Mouse (Mus musculus) liver, adult 2 months (tissue): Measurements from ENCODE around the gene Tead1. TPM values are rescaled to one million over a fixed set of nuclear protein-coding genes. Genes with fewer than 3 reads are reported as not detected.
A peak's percentile ranks its signal among the peaks of the same experiment; 100 is the strongest.

ENCODE experiments used
- DNase-seq: peaks from one replicate; pipeline ENCODE4 v3.0.0-alpha.2; 2011; ENCODE audit warnings: low read depth, low spot score; ENCODE audit errors: extremely low read depth
- H3K27ac ChIP-seq: fragments of 200-500 bp; replicated peaks from 2 replicates; pipeline ENCODE4 v1.5.1; 2012; ENCODE audit warnings: low read depth, mild to moderate bottlenecking, control low read depth, inconsistent platforms, low read length; ENCODE audit not compliant: insufficient read depth
- H3K27me3 ChIP-seq: fragments of 200-500 bp; 2 replicates; pipeline ENCODE4 v1.6.1; 2012; ENCODE audit warnings: mild to moderate bottlenecking, moderate library complexity, low read length, inconsistent platforms; ENCODE audit not compliant: control insufficient read depth, insufficient read depth
- H3K36me3 ChIP-seq: fragments of 200-500 bp; 2 replicates; pipeline ENCODE4 v1.6.1; 2012; ENCODE audit warnings: low read length, inconsistent platforms; ENCODE audit not compliant: control insufficient read depth, insufficient read depth
- H3K4me1 ChIP-seq: fragments of 200-500 bp; 2 replicates; pipeline ENCODE4 v1.6.1; 2011; ENCODE audit warnings: low read length; ENCODE audit not compliant: control insufficient read depth, insufficient read depth
- H3K4me3 ChIP-seq: fragments of 200-500 bp; 2 replicates; pipeline ENCODE4 v1.5.1; 2011; ENCODE audit warnings: low read depth, mild to moderate bottlenecking, control low read depth, low read length, moderate library complexity; ENCODE audit not compliant: insufficient read depth
- H3K79me2 ChIP-seq: fragments of 200-500 bp; 2 replicates; pipeline ENCODE4 v1.6.1; 2012; ENCODE audit warnings: inconsistent platforms, mild to moderate bottlenecking, low read length, moderate library complexity; ENCODE audit not compliant: control insufficient read depth, insufficient read depth
- H3K9ac ChIP-seq: fragments of 200-500 bp; 2 replicates; pipeline ENCODE4 v1.6.1; 2012; ENCODE audit warnings: low read depth, mild to moderate bottlenecking, control low read depth, inconsistent platforms, low read length
- CTCF ChIP-seq: fragments of 200-500 bp; IDR thresholded peaks from 2 replicates; pipeline ENCODE4 v1.5.1; 2011; ENCODE audit warnings: low read depth, low read length, control low read depth
- POLR2A ChIP-seq: fragments of 200-500 bp; IDR thresholded peaks from 2 replicates; pipeline ENCODE4 v1.6.1; 2011; ENCODE audit warnings: low read length, control low read depth; ENCODE audit not compliant: insufficient read depth; ENCODE audit errors: extremely low read depth
- WGBS: fragments of 180-500 bp; shearing (Covaris S2); methylation state at CpG from one replicate; pipeline ENCODE4 v1.1.7; 2018; 5-methylcytosine and 5-hydroxymethylcytosine counted together
- polyA plus RNA-seq: library from polyadenylated mRNA; depleted of rRNA; stranded (reverse); fragments of >200 nt; gene quantifications from 2 replicates; pipeline ENCODE4 v1.2.3, GENCODE M21; 2012
- total RNA-seq: library from RNA; depleted of rRNA; stranded (reverse); fragments of >200 nt; gene quantifications from 2 replicates; pipeline ENCODE4 v1.2.3, GENCODE M21; 2014

The Tead1 gene
- total and polyA plus RNA-seq, 2 experiments, result 2.3 to 4.1 TPM

- Histone ChIP-seq H3K36me3 (no peaks in the 10 kb centered on the region), H3K4me3 (no peak overlapping the region), H3K9ac (no peak overlapping the region), H3K4me1 (no peaks in the 10 kb centered on the region), H3K27ac (no peak overlapping the region), H3K79me2 (peaks cover 10% of the 10 kb centered on the region; the same call in 1 of the 2 replicates), H3K27me3 (no peaks in the 10 kb centered on the region)
- TF ChIP-seq CTCF (no peak), POLR2A (no peak)
- DNase-seq, result no peak
- WGBS, result 96% methylated on average over 5 of the region's 5 CpGs
Observed at GRCm38 (mm10) chr7:112816016-112816415, 136.9 kb downstream of the Tead1 start.

GRCm38 (mm10) chr7:112819833-112820232 lies 140.7 kb downstream of the Tead1 start:
- Histone ChIP-seq H3K4me3 (no peak overlapping the region), H3K27ac (no peak overlapping the region), H3K36me3 (no peaks in the 10 kb centered on the region), H3K27me3 (no peaks in the 10 kb centered on the region), H3K4me1 (peaks cover 6% of the 10 kb centered on the region; the same call in 1 of the 2 replicates), H3K9ac (no peak overlapping the region), H3K79me2 (peaks cover 10% of the 10 kb centered on the region; the same call in 1 of the 2 replicates)
- no peak for TF ChIP-seq POLR2A
- no peak for DNase-seq
- WGBS, result 83% methylated on average over 4 of the region's 4 CpGs

DNA sequence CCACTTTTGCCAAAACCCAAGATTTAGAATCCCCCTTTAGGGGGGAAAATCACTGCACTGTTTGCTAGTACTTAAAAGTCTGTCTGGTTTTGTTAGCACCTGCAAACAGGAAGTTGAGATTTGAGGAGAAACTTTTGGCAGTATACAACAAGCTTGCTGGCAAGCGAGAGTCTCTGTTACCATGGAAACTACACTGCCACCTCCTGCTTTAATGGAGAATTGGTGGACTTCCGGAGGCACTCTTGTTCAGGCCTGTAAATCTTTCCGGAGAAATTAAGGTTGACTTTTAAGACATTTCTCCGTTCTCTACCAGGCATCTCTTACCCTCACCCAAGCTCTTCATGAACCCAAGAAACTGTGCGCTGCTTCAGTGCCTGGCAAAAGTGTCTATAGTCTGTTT lies 143.8 kb downstream of the Tead1 start:
- DNase-seq, result peak; percentile 61
- Histone ChIP-seq H3K79me2 (peaks cover 2% of the 10 kb centered on the region; the same call in 1 of the 2 replicates), H3K4me1 (peaks cover 26% of the 10 kb centered on the region), H3K4me3 (no peak overlapping the region), H3K36me3 (no peaks in the 10 kb centered on the region), H3K27ac (no peak overlapping the region), H3K27me3 (no peaks in the 10 kb centered on the region), H3K9ac (no peak overlapping the region)
- TF ChIP-seq CTCF (no peak), POLR2A (no peak)
- 39% methylated on average over 5 of the region's 5 CpGs for WGBS

GRCm38 (mm10) chr7:112823621-112824020 lies 144.5 kb downstream of the Tead1 start:
- Histone ChIP-seq H3K4me3 (no peak overlapping the region), H3K4me1 (peaks cover 30% of the 10 kb centered on the region), H3K27ac (no peak overlapping the region), H3K79me2 (peaks cover 2% of the 10 kb centered on the region; the same call in 1 of the 2 replicates), H3K27me3 (no peaks in the 10 kb centered on the region), H3K9ac (no peak overlapping the region), H3K36me3 (no peaks in the 10 kb centered on the region)
- peak; percentile 51 for DNase-seq
- WGBS, result 18% methylated on average over 5 of the region's 5 CpGs
- TF ChIP-seq POLR2A (no peak), CTCF (no peak)

GRCm38 (mm10) chr7:112825339-112825781 lies 146.2 kb downstream of the Tead1 start:
- peaks cover under 1% of the 10 kb centered on the region; the same call in 1 of the 2 replicates for H3K79me2 ChIP-seq
- no peaks in the 10 kb centered on the region for H3K27me3 ChIP-seq
- no peak overlapping the region for H3K4me3 ChIP-seq
- TF ChIP-seq POLR2A (no peak), CTCF (no peak)
- H3K36me3 ChIP-seq, result no peaks in the 10 kb centered on the region
- 57% methylated on average over 11 of the region's 11 CpGs for WGBS
- no peak overlapping the region for H3K9ac ChIP-seq
- peak overlapping the region; percentile 79 for H3K27ac ChIP-seq
- no peak for DNase-seq
- H3K4me1 ChIP-seq, result peaks cover 30% of the 10 kb centered on the region

DNA sequence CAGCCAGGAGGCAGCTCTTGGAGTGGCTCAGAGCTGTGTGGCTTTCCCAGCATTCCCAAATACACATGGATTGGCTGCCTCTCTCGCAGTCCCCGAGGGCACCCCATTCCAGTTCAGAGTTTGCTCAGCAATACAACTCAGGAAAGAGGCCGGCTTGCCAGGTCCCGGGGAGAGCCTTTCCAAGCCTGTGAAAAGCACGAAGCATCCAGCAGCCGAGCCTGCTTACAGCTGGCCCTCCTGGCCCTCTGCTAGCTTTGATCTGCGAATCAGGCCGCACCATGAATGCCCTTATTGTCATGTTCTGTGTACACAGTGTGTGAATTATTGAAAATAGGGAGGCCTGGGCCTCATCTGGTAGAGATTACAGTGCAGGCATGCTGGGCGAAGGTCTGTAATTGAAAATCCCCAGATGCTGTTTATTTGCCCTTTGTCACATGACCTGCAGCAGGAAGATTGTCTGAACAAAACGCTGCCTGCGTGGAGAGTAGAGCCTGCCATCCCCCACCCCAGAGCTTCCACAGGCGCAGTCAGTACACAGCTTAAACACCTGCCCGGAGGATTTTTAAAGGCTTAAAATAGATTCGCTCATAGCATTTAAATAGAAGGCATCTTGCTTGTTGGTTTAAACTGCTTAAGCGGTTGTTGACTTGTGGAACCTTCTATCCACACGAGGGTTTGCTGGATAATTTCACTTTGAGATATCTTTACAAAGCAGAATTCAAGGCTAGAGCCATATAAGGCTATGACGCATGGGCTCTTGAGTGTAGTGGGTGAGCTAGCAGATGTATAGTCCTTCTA lies 147.2 kb downstream of the Tead1 start:
- Histone ChIP-seq H3K4me3 (no peak overlapping the region), H3K79me2 (no peaks in the 10 kb centered on the region), H3K9ac (peak overlapping the region; percentile 6; the same call in 1 of the 2 replicates), H3K4me1 (peaks cover 36% of the 10 kb centered on the region), H3K27ac (peak overlapping the region; percentile 79), H3K27me3 (no peaks in the 10 kb centered on the region), H3K36me3 (no peaks in the 10 kb centered on the region)
- peak; percentile 97 for DNase-seq
- 22% methylated on average over 17 of the region's 17 CpGs for WGBS
- TF ChIP-seq POLR2A (no peak), CTCF (no peak)
